Mouse (Mus musculus) forebrain, postnatal 0 days (tissue): ENCODE measurements at regions not wholly inside any gene's neighbourhood (a gene's known extent, or its start where the extent isn't known, plus 50 kb on each side); places are given as distances from the start of the nearest gene placed in this dataset.
A peak's percentile ranks its signal among the peaks of the same experiment; 100 is the strongest.

Experiments
- ATAC-seq: fragments of 200-750 bp; cut with Nextera tagmentation; 2 replicates; pipeline ENCODE4 v1.8.0; 2017; ENCODE audit warnings: mild to moderate bottlenecking, moderate library complexity
- DNase-seq: peaks from one replicate; pipeline ENCODE4 v3.0.0-alpha.2; 2015
- H3K27ac ChIP-seq: fragments of 300-500 bp; sonication (generic); 2 replicates; pipeline ENCODE4 v1.5.1; 2014; ENCODE audit warnings: low read depth, mild to moderate bottlenecking, antibody characterized with exemption, low read length, moderate library complexity, mixed read lengths
- H3K27me3 ChIP-seq: fragments of 300-500 bp; sonication (generic); 2 replicates; pipeline ENCODE4 v1.6.1; 2014; ENCODE audit warnings: mild to moderate bottlenecking, low read length, mixed read lengths; ENCODE audit not compliant: insufficient read depth
- H3K36me3 ChIP-seq: fragments of 300-500 bp; sonication (generic); 2 replicates; pipeline ENCODE4 v1.6.1; 2014; ENCODE audit warnings: mild to moderate bottlenecking, moderate library complexity; ENCODE audit not compliant: insufficient read depth
- H3K4me1 ChIP-seq: fragments of 300-500 bp; sonication (generic); 2 replicates; pipeline ENCODE4 v1.6.1; 2014; ENCODE audit warnings: antibody characterized with exemption; ENCODE audit not compliant: insufficient read depth
- H3K4me2 ChIP-seq: fragments of 300-500 bp; sonication (generic); 2 replicates; pipeline ENCODE4 v1.6.1; 2014; ENCODE audit warnings: low read depth, mild to moderate bottlenecking, moderate library complexity
- H3K4me3 ChIP-seq: fragments of 300-500 bp; sonication (generic); 2 replicates; pipeline ENCODE4 v1.5.1; 2014; ENCODE audit warnings: low read depth, low read length, mixed read lengths
- H3K9ac ChIP-seq: fragments of 300-500 bp; sonication (generic); 2 replicates; pipeline ENCODE4 v1.6.1; 2014; ENCODE audit warnings: mild to moderate bottlenecking
- H3K9me3 ChIP-seq: fragments of 300-500 bp; sonication (generic); 2 replicates; pipeline ENCODE4 v1.6.1; 2016; ENCODE audit warnings: low read length
- CTCF ChIP-seq: sonication (generic); IDR thresholded peaks from 2 replicates; pipeline ENCODE4 v1.5.1; 2016; ENCODE audit warnings: antibody characterized with exemption, control low read depth, low read depth
- WGBS: fragments of 180-500 bp; shearing (Covaris S2); extraction: QIAGEN DNeasy Blood & Tissue Kit; methylation state at CpG from one replicate; pipeline ENCODE4 v1.1.7; 2014; 5-methylcytosine and 5-hydroxymethylcytosine counted together

DNA sequence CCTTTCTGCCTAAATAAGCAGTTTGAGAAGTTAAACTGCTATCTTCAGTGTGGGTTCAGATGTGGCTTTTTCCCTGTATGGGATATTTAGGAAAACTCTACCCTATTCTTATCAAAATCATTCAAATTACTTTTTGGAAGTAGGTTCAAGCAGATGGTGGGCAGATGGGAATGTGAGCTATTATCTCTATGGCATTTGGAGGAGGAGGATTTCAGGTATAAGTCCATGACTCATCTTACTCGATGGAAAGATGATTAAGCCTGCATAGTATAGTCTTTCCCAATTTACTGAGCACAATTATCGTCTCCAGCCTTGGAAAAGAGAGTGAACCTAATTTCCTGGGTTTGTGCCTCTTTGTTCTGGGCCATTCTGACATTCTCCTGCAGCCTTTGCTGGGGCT lies 1413.2 kb downstream of the D3Ertd751e start:
- H3K27me3 ChIP-seq: no peaks in the 10 kb centered on the region
- H3K27ac ChIP-seq: no peak overlapping the region
- H3K4me3 ChIP-seq: no peak overlapping the region
- H3K4me1 ChIP-seq: no peaks in the 10 kb centered on the region
- no peaks in the 10 kb centered on the region for H3K36me3 ChIP-seq
- no peak overlapping the region for H3K9ac ChIP-seq
- WGBS: 45% methylated on average over 2 of the region's 2 CpGs
- TF ChIP-seq CTCF: no peak
- no peaks in the 10 kb centered on the region for H3K9me3 ChIP-seq
- DNase-seq (no peak), ATAC-seq (no peak)
- no peak overlapping the region for H3K4me2 ChIP-seq

DNA sequence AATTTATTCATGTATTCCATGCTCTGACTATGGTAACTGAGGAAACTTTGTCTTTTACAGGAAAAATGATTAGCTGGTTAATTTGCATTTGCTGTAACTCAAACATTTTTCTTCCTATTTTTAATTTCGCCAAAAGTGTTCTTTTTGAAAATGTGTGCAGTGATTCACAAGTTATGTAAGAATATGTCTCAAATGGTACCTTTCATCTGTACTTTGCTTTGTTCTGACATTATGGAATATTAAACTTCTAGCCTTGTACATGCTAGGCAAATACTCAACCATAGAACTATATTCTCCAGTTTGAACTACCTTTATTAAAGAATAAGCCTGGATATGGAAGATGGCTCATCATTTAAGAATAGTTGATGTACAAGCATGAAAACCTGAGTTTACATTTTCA lies 1418.1 kb downstream of the D3Ertd751e start:
- ATAC-seq: no peak
- no peak overlapping the region for H3K4me2 ChIP-seq
- H3K4me3 ChIP-seq: no peak overlapping the region
- H3K27me3 ChIP-seq: no peaks in the 10 kb centered on the region
- no peak overlapping the region for H3K27ac ChIP-seq
- no peaks in the 10 kb centered on the region for H3K4me1 ChIP-seq
- H3K9ac ChIP-seq: no peak overlapping the region
- no peaks in the 10 kb centered on the region for H3K9me3 ChIP-seq
- WGBS: 74% methylated on average over 1 of the region's 1 CpGs
- no peaks in the 10 kb centered on the region for H3K36me3 ChIP-seq
- TF ChIP-seq CTCF: no peak
- DNase-seq: no peak

DNA sequence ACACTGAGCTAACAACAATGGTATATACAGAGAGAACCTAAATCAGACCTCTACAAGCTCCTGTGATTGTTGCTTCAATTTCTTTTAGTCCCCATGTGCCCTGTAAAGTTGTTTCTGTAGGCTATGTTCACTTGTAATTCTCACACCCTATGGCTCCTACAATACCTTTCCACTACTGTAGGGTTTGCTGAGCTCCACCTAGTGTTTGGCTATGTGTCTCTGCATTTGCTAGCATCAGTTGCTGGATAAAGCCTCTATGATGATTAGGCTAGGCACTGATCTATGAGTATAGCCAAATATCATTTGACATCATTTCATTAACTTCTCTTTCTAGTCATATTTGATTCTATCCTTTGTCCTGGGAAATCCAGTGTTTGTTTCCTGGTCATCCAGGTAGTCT lies 1440.4 kb downstream of the D3Ertd751e start:
- H3K36me3 ChIP-seq: no peaks in the 10 kb centered on the region
- no peak overlapping the region for H3K9ac ChIP-seq
- no peaks in the 10 kb centered on the region for H3K27me3 ChIP-seq
- no peaks in the 10 kb centered on the region for H3K4me1 ChIP-seq
- DNase-seq (no peak), ATAC-seq (no peak)
- no peak overlapping the region for H3K4me2 ChIP-seq
- no peak overlapping the region for H3K27ac ChIP-seq
- H3K4me3 ChIP-seq: no peak overlapping the region
- TF ChIP-seq CTCF: no peak
- H3K9me3 ChIP-seq: no peaks in the 10 kb centered on the region

DNA sequence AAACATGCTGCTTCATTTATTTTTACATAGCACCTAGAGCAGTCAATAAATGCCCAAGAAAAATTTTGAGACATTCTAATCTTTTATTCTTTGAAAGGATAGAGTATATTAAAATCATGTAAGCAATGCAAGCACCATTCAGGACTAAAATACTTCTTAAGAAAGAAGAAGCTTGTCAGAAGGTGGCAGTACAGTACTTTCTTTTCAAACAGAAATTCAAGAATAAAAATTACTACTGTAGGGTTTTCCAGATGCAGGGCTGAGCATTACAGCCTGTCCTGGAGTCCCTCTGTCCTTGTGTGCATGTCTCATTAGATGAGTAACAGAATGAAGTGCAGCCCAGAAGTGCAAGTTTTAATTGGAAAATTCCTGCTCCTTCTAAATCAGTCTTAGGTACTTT lies 1457.5 kb downstream of the D3Ertd751e start:
- Histone ChIP-seq H3K4me2 (no peak overlapping the region), H3K36me3 (no peaks in the 10 kb centered on the region), H3K27ac (no peak overlapping the region), H3K4me3 (no peak overlapping the region), H3K9me3 (no peaks in the 10 kb centered on the region), H3K9ac (no peak overlapping the region), H3K4me1 (no peaks in the 10 kb centered on the region), H3K27me3 (no peaks in the 10 kb centered on the region)
- peak; percentile 43 for DNase-seq
- TF ChIP-seq CTCF: peak; percentile 48
- ATAC-seq: no peak

DNA sequence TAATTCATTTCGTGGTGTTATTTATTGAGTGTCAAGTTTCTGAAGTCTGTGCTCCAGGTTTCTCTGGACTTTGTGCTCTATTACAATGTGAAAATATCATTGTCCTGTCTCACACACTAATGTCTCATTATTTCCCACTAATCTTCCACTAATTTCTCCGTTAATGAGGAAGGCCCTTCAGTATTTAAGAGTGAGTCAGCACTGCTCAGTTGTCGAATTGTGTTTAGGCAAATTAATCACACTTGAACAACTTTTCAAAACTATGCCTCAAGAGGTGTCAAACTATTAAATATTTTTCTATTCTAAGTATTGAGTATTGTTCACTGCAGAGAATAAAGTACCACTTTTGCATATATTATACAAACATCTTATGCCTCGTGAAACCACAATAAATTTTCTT lies 1467.2 kb downstream of the D3Ertd751e start:
- Histone ChIP-seq H3K4me3 (no peak overlapping the region), H3K9me3 (no peaks in the 10 kb centered on the region), H3K27me3 (no peaks in the 10 kb centered on the region), H3K4me2 (no peak overlapping the region), H3K4me1 (no peaks in the 10 kb centered on the region), H3K27ac (no peak overlapping the region), H3K9ac (no peak overlapping the region), H3K36me3 (no peaks in the 10 kb centered on the region)
- TF ChIP-seq CTCF: no peak
- no peak for ATAC-seq
- 26% methylated on average over 4 of the region's 4 CpGs for WGBS
- DNase-seq: no peak

DNA sequence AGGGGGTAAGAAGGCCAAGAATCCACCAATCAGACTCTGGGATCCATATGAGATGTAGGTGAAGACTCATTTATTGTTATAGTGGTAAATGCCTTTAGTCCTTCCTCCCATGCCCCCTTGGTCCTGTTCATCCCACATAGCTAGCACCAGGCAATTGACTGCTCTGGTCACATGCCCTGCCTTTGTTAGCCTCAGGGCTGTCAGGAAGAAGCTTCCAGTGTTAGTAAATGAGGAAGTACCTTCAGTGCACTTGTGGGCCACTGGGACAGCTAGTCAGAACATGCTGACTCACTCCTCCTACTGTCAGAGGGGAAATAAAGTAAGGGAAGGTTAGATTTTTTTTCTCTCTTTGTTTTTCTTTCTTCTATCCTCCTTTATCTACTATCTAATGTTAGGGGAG lies 1476.3 kb downstream of the D3Ertd751e start:
- Histone ChIP-seq H3K27me3 (no peaks in the 10 kb centered on the region), H3K36me3 (no peaks in the 10 kb centered on the region), H3K4me3 (no peak overlapping the region), H3K27ac (no peak overlapping the region), H3K4me1 (no peaks in the 10 kb centered on the region), H3K9me3 (no peaks in the 10 kb centered on the region), H3K4me2 (no peak overlapping the region), H3K9ac (no peak overlapping the region)
- DNase-seq (no peak), ATAC-seq (no peak)
- no peak for TF ChIP-seq CTCF

DNA sequence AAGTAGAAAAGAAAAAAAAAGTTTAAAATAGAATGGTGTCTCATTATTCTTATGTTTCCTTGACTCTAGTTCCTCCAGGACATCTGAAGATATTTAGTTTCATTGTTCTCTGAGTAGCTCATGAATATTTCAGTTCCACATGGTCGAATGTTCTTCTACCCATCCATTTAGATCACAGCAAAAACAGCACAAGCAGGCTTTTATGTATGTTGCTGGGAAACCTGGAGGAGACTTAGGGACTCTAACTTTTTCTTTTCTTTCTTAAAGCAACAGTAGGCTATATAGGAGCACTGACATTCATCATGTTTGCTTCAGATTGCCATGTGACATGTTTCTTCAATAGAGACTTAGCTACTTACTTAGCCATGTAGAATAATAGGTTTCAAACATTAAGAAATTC lies 1504.2 kb downstream of the D3Ertd751e start:
- ATAC-seq: peak; percentile 72
- Histone ChIP-seq H3K27ac (no peak overlapping the region), H3K36me3 (no peaks in the 10 kb centered on the region), H3K9me3 (no peaks in the 10 kb centered on the region), H3K4me1 (no peaks in the 10 kb centered on the region), H3K27me3 (no peaks in the 10 kb centered on the region), H3K9ac (no peak overlapping the region), H3K4me2 (no peak overlapping the region), H3K4me3 (no peak overlapping the region)
- no peak for TF ChIP-seq CTCF
- DNase-seq: peak; percentile 11
- 6% methylated on average over 1 of the region's 1 CpGs for WGBS
